Mouse (Mus musculus): Measurements from ENCODE around the gene Adipor1. TPM values are rescaled to one million over a fixed set of nuclear protein-coding genes. Genes with fewer than 3 reads are reported as not detected.

The Adipor1 gene
- polyA plus RNA-seq, 1 experiment: 120 TPM

DNA sequence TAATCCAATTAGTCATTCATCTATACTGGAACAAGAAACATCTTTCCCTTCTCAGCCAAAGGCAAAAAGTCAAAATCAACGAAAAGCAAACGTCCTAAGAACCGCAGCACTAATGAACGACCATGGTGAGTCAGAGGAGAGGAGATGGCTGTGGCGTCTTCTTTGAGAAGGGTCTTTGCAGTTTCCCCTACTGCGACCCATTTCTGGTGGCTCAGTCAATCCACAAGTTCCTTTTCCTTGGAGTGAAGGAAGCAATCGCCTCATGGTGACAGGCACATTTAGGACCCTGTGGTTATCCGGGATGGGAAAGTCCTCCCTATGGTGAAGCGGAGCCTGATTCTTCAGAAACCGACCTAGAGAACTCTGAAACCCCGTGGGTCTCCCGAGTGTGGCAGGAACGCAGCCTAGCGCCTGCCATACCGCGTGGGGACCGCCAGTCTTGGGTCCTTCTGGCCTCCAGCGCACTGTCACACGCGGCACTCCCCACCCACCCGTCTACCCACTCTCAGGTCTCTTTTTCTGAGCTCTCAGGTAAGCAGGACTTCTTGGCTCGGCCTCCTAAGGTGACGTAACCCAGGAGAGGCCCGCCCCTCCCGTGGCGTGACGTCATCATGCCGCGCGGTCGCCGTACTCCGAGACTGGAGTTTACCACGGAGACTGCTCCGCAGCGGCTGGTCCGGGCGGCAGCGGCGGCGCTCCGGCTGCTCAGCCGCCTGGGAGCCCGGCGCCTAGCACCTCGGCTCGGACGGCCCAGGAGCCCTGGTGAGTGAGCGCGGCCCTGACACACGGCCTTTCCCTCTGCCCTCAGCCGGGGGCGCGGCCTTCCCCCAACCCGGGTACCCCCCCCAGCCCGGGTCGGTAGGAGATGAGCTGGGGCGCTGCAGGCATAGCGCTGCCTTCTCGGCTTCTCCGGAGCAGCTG lies 40.0 kb downstream of the Adipor1 start, which contains the start of gene Klhl12:
Klhl12 (plus strand) TSS at position 628 of the 921 bp plus-strand sequence.
- no peak for TF ChIP-seq GATA1 (IDR thresholded peaks at IDR 0.05; ENCODE audit: low read length)

DNA sequence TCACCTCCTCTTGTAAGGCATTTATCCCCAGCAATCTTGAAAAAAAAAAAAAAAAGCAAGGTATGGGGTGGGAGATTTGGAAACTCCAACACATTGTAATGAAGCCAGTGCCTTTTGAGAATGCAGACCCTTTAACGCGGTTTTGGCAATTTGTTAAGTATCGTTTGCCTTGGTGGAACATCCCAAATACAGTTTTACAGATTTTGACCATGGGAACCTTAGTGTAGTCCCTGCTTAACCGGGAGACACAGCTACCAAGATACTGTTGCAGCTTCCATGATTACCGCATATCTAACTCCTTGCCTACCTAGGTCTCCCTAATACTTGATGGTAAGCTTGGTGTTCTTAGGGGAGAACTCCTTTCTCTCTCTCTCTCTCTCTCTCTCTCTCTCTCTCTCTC lies 40.9 kb downstream of the Adipor1 start:
- TF ChIP-seq GATA1 (IDR thresholded peaks at IDR 0.05; ENCODE audit: low read length): no peak

DNA sequence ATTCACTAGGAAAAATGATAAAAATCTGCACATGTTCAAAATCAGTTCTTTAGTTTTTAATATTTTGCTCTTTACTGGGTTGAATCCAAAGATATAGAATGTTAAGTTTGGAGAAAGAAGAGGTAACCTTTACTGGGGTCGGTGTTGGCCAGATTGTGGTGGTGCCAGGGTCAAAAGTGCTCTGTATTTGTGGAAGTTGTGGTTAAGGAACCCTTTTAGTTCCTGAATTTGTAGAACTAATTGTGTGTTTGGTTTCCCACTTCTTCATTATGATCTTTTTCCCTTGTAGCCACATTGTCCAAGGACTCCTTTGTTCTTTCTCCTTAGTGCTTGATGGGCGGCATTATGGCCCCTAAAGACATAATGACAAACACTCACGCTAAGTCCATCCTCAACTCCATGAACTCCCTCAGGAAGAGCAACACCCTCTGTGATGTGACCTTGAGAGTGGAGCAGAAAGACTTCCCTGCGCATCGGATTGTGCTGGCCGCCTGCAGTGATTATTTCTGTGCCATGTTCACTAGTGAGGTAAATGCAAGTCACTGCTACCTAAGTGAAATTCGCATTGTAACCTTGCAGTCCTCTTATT lies 43.1 kb downstream of the Adipor1 start:
- no peak for TF ChIP-seq GATA1 (IDR thresholded peaks at IDR 0.05; ENCODE audit: low read length)

DNA sequence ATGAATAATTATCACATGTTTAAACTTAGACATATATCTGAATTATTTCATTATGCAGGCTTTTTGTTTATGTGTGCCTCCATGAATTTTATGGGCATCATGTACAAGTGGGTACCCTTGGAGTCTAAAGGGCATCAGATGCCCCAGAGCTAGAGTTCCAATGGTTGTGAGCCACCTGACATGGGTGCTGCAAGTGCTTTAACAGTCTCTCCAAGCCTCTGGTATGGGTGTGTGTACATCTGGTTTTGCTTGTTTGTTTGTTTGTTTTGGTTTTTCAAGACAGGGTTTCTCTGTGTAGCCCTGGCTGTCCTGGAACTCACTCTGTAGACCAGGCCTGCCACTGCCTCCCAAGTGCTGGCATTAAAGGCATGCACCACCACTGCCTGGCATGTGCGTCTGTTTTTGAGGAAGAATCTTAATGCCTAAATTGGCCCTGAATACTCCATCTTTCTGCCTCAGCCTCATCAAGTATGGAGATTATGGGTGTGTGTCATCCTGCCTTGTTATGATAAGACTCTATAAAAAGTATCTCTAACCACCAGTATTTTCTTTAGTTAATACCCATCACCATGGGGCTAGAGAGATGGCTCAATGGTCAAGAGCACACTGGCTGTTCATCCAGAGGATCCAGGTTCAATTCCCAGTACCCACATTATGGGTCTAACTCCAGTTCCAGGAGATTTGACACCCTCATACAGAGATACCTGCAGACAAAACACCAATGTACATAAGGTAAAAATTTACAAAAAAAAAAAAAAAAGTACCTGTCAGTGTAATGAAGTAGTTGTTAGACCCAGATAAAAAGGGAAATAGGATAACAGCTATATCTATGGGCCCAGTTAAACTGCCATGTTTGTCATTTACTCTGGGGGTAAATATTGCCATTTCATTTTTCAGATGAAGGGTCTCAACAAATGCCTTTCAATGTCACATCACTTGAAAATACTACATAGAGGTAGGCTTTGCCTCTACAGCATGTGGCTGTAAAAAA lies 45.4 kb downstream of the Adipor1 start:
- TF ChIP-seq GATA1 (IDR thresholded peaks at IDR 0.05; ENCODE audit: low read length): peak; percentile 66

Other genes with a start within 250 kb of the Adipor1 start
- gene Chil1, start 233.2 kb upstream of the Adipor1 start, polyA plus RNA-seq (2012): not detected in 2 replicates
- gene Mybph, start 221.9 kb upstream of the Adipor1 start, polyA plus RNA-seq (2012): not detected in 2 replicates
- 0.01 TPM in 1 of 2 replicates, not detected in the other for gene Adora1, start 179.9 kb upstream of the Adipor1 start, polyA plus RNA-seq (2012)
- not detected in 2 replicates for gene Myog, start 125.4 kb upstream of the Adipor1 start, polyA plus RNA-seq (2012)
- 0.04 and 0.08 TPM in 2 replicates for gene Ppfia4, start 82.5 kb upstream of the Adipor1 start, polyA plus RNA-seq (2012)
- 49.6 and 62.4 TPM in 2 replicates for gene Tmem183a, start 53.4 kb upstream of the Adipor1 start, polyA plus RNA-seq (2012)
- not detected in 2 replicates for gene 4933406M09Rik, start 29.4 kb upstream of the Adipor1 start, polyA plus RNA-seq (2012)
- 41.6 and 56.5 TPM in 2 replicates for gene Cyb5r1, start 9.8 kb upstream of the Adipor1 start, polyA plus RNA-seq (2012)
- gene Klhl12, start 40.2 kb downstream of the Adipor1 start, polyA plus RNA-seq (2012): 5.7 and 9.5 TPM in 2 replicates
- 8.9 and 11.1 TPM in 2 replicates for gene Rabif, start 79.3 kb downstream of the Adipor1 start, polyA plus RNA-seq (2012)
- not detected in 2 replicates for gene Mgat4e, start 134.3 kb downstream of the Adipor1 start, polyA plus RNA-seq (2012)
- 33.3 and 44.5 TPM in 2 replicates for gene Kdm5b, start 144.8 kb downstream of the Adipor1 start, polyA plus RNA-seq (2012)
- gene Syt2, start 231.3 kb downstream of the Adipor1 start, polyA plus RNA-seq (2012): not detected in 2 replicates

Measured in G1E-ER4 (cell line).